8 mouse cellular contexts compared by ENCODE assay signal in the genomic region with DNA sequence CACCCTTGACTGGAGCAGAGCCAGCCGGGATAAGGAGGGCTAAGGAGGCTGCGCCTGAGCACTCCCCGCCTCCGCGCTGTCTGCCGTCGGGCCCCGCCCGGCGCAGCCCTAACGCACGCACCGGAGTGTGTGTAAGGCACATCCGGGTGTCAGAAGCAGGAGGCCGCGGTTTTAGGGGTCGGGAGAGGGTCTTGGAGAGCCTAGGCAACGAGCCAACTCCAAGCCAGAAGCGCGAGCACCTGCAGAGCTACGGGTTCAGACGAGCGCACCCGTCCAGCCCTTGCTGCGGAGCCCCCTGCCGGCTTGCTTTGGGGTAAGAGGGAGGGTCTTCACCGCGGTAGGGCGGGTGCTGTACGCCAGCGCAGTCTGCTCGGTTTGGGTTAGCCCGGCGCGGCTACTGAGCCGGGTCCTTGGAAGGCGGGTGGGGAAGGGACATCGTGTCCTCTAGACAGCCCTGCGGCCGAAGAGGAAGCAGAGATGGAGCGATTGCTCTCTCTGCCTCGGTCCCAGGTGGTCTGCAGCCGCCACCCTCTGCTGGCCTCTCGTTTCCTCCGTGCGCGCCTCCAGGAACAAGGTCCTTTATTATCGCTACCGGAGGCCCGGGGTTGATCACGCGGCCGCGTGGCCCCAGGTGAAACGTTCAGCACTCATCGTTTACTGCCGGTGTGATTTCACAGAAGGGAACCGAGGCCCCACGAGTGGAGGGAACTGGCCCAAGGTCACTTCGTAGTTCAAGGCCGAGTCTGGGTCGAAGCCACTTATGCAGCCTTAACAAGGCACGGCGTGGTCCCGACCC. TPM values are rescaled to one million over a fixed set of nuclear protein-coding genes. Genes with fewer than 3 reads are reported as not detected.
A peak's percentile ranks its signal among the peaks of the same experiment; 100 is the strongest.
DNase-seq lines count a peak whose midpoint lies in the region; ATAC-seq and TF ChIP-seq lines count a peak whose summit lies in the region.

No protein-coding gene starts in this region.

- DNase-seq in gastrocnemius, adult 2 months, result peak; percentile 59
- DNase-seq in gastrocnemius, adult 18-20 months (ENCODE audit: low spot score), result no peak
- peak; percentile 79 to 85 for DNase-seq in cerebellum, postnatal 36 days
- DNase-seq in heart, adult 2 months, result peak; percentile 37 to 48
- peak; percentile 38 for DNase-seq in limb, embryonic 14.5 days (ENCODE audit: low spot score)
- peak; percentile 87 for DNase-seq in midbrain, embryonic 14.5 days
- DNase-seq in spleen, postnatal 4 days (ENCODE audit: low spot score in 2 of 2), result peak; percentile 35 to 74

- H3K79me2 ChIP-seq in heart, adult 2 months (replicated peaks; ENCODE audit: control insufficient read depth, insufficient read depth, low read length), result no peaks in the 10 kb centered on the region

- intact Hi-C loops in gastrocnemius, adult 2 months (cut with DNase I), result no loop called here
- intact Hi-C loops in heart, adult 2 months (cut with DNase I), result no loop called here

- 0 out of 2 replicates have a peak, but pooled peaks cover 1% of the 10 kb centered on the region for H3K4me1 ChIP-seq in heart, adult 2 months (ENCODE audit: control insufficient read depth, insufficient read depth, low read length)
- H3K4me1 ChIP-seq in kidney, embryonic 14.5 days (ENCODE audit: control insufficient read depth, insufficient read depth, low read length), result no peaks in the 10 kb centered on the region
- no peaks in the 10 kb centered on the region; the same call in 1 of the 2 replicates for H3K4me1 ChIP-seq in limb, embryonic 14.5 days (ENCODE audit: control insufficient read depth, insufficient read depth, low read length)
- peaks cover 13% of the 10 kb centered on the region; the same call in 1 of the 2 replicates for H3K4me1 ChIP-seq in midbrain, embryonic 14.5 days (ENCODE audit: control insufficient read depth, insufficient read depth, low read length)

- H3K9me3 ChIP-seq in kidney, embryonic 14.5 days (ENCODE audit: control insufficient read depth, low read length), result no peaks in the 10 kb centered on the region
- H3K9me3 ChIP-seq in limb, embryonic 14.5 days (ENCODE audit: control insufficient read depth, low read length), result no peaks in the 10 kb centered on the region
- H3K9me3 ChIP-seq in midbrain, embryonic 14.5 days (ENCODE audit: control insufficient read depth, low read length), result no peaks in the 10 kb centered on the region

- peak overlapping the region; percentile 75 for H3K27ac ChIP-seq in gastrocnemius, adult 2 months
- H3K27ac ChIP-seq in heart, adult 2 months, result peak overlapping the region; percentile 83
- peak overlapping the region; percentile 24; the same call in 1 of the 2 replicates for H3K27ac ChIP-seq in kidney, embryonic 14.5 days (ENCODE audit: low read depth, low read length)
- H3K27ac ChIP-seq in limb, embryonic 14.5 days (replicated peaks; ENCODE audit: low read depth, low read length), result peak overlapping the region; percentile 82
- H3K27ac ChIP-seq in midbrain, embryonic 14.5 days (replicated peaks; ENCODE audit: low read depth, low read length), result peak overlapping the region; percentile 95

- TF ChIP-seq POLR2A in heart, adult 2 months (IDR thresholded peaks at IDR 0.05; ENCODE audit: insufficient read depth, low read depth, low read length), result no peak
- TF ChIP-seq POLR2A in limb, embryonic 14.5 days (IDR thresholded peaks at IDR 0.05; ENCODE audit: borderline replicate concordance, extremely low read depth, insufficient read depth, insufficient read length), result no peak

- peak overlapping the region; percentile 64 for H3K9ac ChIP-seq in heart, adult 2 months (ENCODE audit: low read depth, low read length)
- H3K9ac ChIP-seq in kidney, embryonic 14.5 days (ENCODE audit: low read depth, low read length), result peak overlapping the region; percentile 49
- peak overlapping the region; percentile 57 for H3K9ac ChIP-seq in limb, embryonic 14.5 days (ENCODE audit: low read depth, low read length, severe bottlenecking)
- peak overlapping the region; percentile 78 for H3K9ac ChIP-seq in midbrain, embryonic 14.5 days (replicated peaks; ENCODE audit: low read length)

- peaks cover 7% of the 10 kb centered on the region for H3K27me3 ChIP-seq in heart, adult 2 months (ENCODE audit: control insufficient read depth, insufficient read depth, low read length)
- H3K27me3 ChIP-seq in kidney, embryonic 14.5 days (ENCODE audit: control insufficient read depth, insufficient read depth, low read length), result peaks cover 20% of the 10 kb centered on the region
- peaks cover 10% of the 10 kb centered on the region; the same call in 1 of the 2 replicates for H3K27me3 ChIP-seq in limb, embryonic 14.5 days (ENCODE audit: control insufficient read depth, insufficient read depth, low read length)
- H3K27me3 ChIP-seq in midbrain, embryonic 14.5 days (ENCODE audit: control insufficient read depth, insufficient read depth, low read length), result peaks cover 15% of the 10 kb centered on the region; the same call in 1 of the 2 replicates

- peak; percentile 36 for ATAC-seq in kidney, embryonic 14.5 days (ENCODE audit: low FRiP score, low TSS enrichment)
- peak; percentile 31; the same call in 1 of the 2 replicates for ATAC-seq in limb, embryonic 14.5 days (ENCODE audit: low FRiP score, low read depth)
- ATAC-seq in midbrain, embryonic 14.5 days (ENCODE audit: low FRiP score, low TSS enrichment), result peak; percentile 71

- H3K4me3 ChIP-seq in gastrocnemius, adult 2 months, result peak overlapping the region; percentile 84
- H3K4me3 ChIP-seq in heart, adult 2 months, result peak overlapping the region; percentile 56
- peak overlapping the region; percentile 54 for H3K4me3 ChIP-seq in kidney, embryonic 14.5 days (ENCODE audit: low read length)
- H3K4me3 ChIP-seq in limb, embryonic 14.5 days (replicated peaks; ENCODE audit: low read length), result peak overlapping the region; percentile 58
- peak overlapping the region; percentile 68 for H3K4me3 ChIP-seq in midbrain, embryonic 14.5 days (replicated peaks; ENCODE audit: low read depth, low read length)

- TF ChIP-seq EP300 in heart, adult 2 months (IDR thresholded peaks at IDR 0.05; ENCODE audit: insufficient read depth, low read depth, low read length), result no peak

- H3K36me3 ChIP-seq in heart, adult 2 months (ENCODE audit: control insufficient read depth, insufficient read depth, low read length), result no peaks in the 10 kb centered on the region
- H3K36me3 ChIP-seq in kidney, embryonic 14.5 days (ENCODE audit: control insufficient read depth, insufficient read depth, low read length), result no peaks in the 10 kb centered on the region
- no peaks in the 10 kb centered on the region for H3K36me3 ChIP-seq in limb, embryonic 14.5 days (ENCODE audit: control insufficient read depth, insufficient read depth, low read length)
- no peaks in the 10 kb centered on the region for H3K36me3 ChIP-seq in midbrain, embryonic 14.5 days (ENCODE audit: control insufficient read depth, insufficient read depth, low read length)

- H3K4me2 ChIP-seq in kidney, embryonic 14.5 days (replicated peaks; ENCODE audit: low read depth, low read length), result peak overlapping the region; percentile 96
- H3K4me2 ChIP-seq in limb, embryonic 14.5 days (replicated peaks; ENCODE audit: low read depth, low read length, severe bottlenecking), result peak overlapping the region; percentile 98
- H3K4me2 ChIP-seq in midbrain, embryonic 14.5 days (ENCODE audit: low read length), result peak overlapping the region; percentile 73

- under 1% methylated on average over 65 of the region's 65 CpGs for WGBS in heart, adult 2 months
- under 1% methylated on average over 65 of the region's 65 CpGs for WGBS in kidney, embryonic 14.5 days
- WGBS in limb, embryonic 14.5 days, result under 1% methylated on average over 65 of the region's 65 CpGs
- WGBS in midbrain, embryonic 14.5 days, result under 1% methylated on average over 65 of the region's 65 CpGs

- TF ChIP-seq CTCF in gastrocnemius, adult 2 months (IDR thresholded peaks at IDR 0.05), result no peak
- no peak for TF ChIP-seq CTCF in heart, adult 2 months (IDR thresholded peaks at IDR 0.05)

RNA-seq across cellular contexts. Expression of a gene that starts 6.8 kb away (rescaled TPM):
- total RNA-seq in gastrocnemius, adult 2 months (2021), result 100 to 1,000 TPM in 1 of 2 experiments, 10 to 100 TPM in 1; 71.4 to 144 TPM
- total RNA-seq in gastrocnemius, adult 18-20 months (2021), result 100 to 1,000 TPM in 1 of 2 experiments, 10 to 100 TPM in 1; 61.4 to 145 TPM
- 100 to 1,000 TPM; 134 to 159 TPM for total RNA-seq in heart, adult 2 months (2021)
- polyA plus RNA-seq in heart, adult 2 months (2012; rRNA removed), result 23.3 and 61.3 TPM in 2 replicates
- 8.0 and 16.5 TPM in 2 replicates for polyA plus RNA-seq in kidney, embryonic 14.5 days (2014; fragmentation: Nextera tagmentation; extraction: Ambion mirVana)
- 39.1 and 43.9 TPM in 2 replicates for polyA plus RNA-seq in limb, embryonic 14.5 days (2012; rRNA removed)
- polyA plus RNA-seq in limb, embryonic 14.5 days (2014; fragmentation: Nextera tagmentation; extraction: Ambion mirVana), result 27.2 and 28.5 TPM in 2 replicates
- polyA plus RNA-seq in midbrain, embryonic 14.5 days (2014; fragmentation: Nextera tagmentation; extraction: Ambion mirVana), result 76.5 and 125 TPM in 2 replicates

Comparison
In these comparisons a context has a peak if more than half of its experiments do, and no peak if none do; other contexts are left out.
1. H3K27ac ChIP-seq: peak in every context shown above with its lines; median percentile 95 in midbrain, embryonic 14.5 days; 83 in heart, adult 2 months; 82 in limb, embryonic 14.5 days; 75 in gastrocnemius, adult 2 months; 24 in kidney, embryonic 14.5 days.